Mouse (Mus musculus): ENCODE data around the gene Zfp712. TPM values are rescaled to one million over a fixed set of nuclear protein-coding genes. Genes with fewer than 3 reads are reported as not detected.

Gene Zfp712
- 1 to 10 TPM; 5.1 to 5.9 TPM for total RNA-seq (2021)
- long read RNA-seq, partial matches to known transcripts: 0 of 6 reads
- long read RNA-seq, other reads (novel, unspliced or antisense): 2 of 6 reads

GRCm38 (mm10) chr13:67060786-67061358 lies at the start of gene Zfp712:
TSS of gene Zfp712 (minus strand) at chr13:67061170.
- DNase-seq (ENCODE audit: low spot score in 2 of 2): peak; percentile 90 to 93

GRCm38 (mm10) chr13:67108821-67109206 lies 47.8 kb upstream of the Zfp712 start:
- DNase-seq (ENCODE audit: low spot score in 2 of 2): peak; percentile 12 to 27

- DNase-seq (ENCODE audit: low spot score in 2 of 2): peak; percentile 89 to 91
Measured at GRCm38 (mm10) chr13:67108194-67108820, 47.3 kb upstream of the Zfp712 start, which contains the start of gene Gm28557. TSS of gene Gm28557 (minus strand) at chr13:67108604.

GRCm38 (mm10) chr13:67107681-67108080 lies 46.7 kb upstream of the Zfp712 start:
- no peak for DNase-seq (ENCODE audit: low spot score in 2 of 2)

- no peak for DNase-seq (ENCODE audit: low spot score in 2 of 2)
Measured at GRCm38 (mm10) chr13:67097876-67098275, 36.9 kb upstream of the Zfp712 start, which contains the start of gene Zfp708. TSS of gene Zfp708 (minus strand) at chr13:67097976.

GRCm38 (mm10) chr13:67090154-67090553 lies 29.2 kb upstream of the Zfp712 start:
- no peak for DNase-seq (ENCODE audit: low spot score in 2 of 2)

- no peak for DNase-seq (ENCODE audit: low spot score in 2 of 2)
Measured at GRCm38 (mm10) chr13:67081946-67082345, 21.0 kb upstream of the Zfp712 start.

- DNase-seq (ENCODE audit: low spot score in 2 of 2): peak; percentile 56 to 67
Measured at GRCm38 (mm10) chr13:67081142-67081713, 20.3 kb upstream of the Zfp712 start.

- no peak for DNase-seq (ENCODE audit: low spot score in 2 of 2)
Measured at GRCm38 (mm10) chr13:67077244-67077643, 16.3 kb upstream of the Zfp712 start.

- DNase-seq (ENCODE audit: low spot score in 2 of 2): no peak
Measured at GRCm38 (mm10) chr13:67072786-67073185, 11.8 kb upstream of the Zfp712 start.

- DNase-seq (ENCODE audit: low spot score in 2 of 2): no peak
Measured at GRCm38 (mm10) chr13:67065386-67065785, 4.4 kb upstream of the Zfp712 start.

GRCm38 (mm10) chr13:67062427-67062826 lies 1.5 kb upstream of the Zfp712 start:
- DNase-seq (ENCODE audit: low spot score in 2 of 2): no peak

GRCm38 (mm10) chr13:67060161-67060785 lies 697 bp downstream of the Zfp712 start:
- DNase-seq (ENCODE audit: low spot score in 2 of 2): no peak

Other genes starting within 250 kb of the Zfp712 start
- gene Gm10767, start 156.3 kb downstream of the Zfp712 start, total RNA-seq (2021): 1 to 10 TPM; 2.4 to 3.0 TPM
- gene Zfp708, start 36.8 kb upstream of the Zfp712 start, total RNA-seq (2021): 1 to 10 TPM; 2.9 to 4.1 TPM
- gene Gm28557, start 47.4 kb upstream of the Zfp712 start, total RNA-seq (2021): 1 to 10 TPM; 1.6 to 1.7 TPM
- gene Rslcan18, start 55.1 kb upstream of the Zfp712 start, total RNA-seq (2021): under 1 TPM; 0.25 to 0.30 TPM
- 10 to 100 TPM in 1 of 2 experiments, 1 to 10 TPM in 1; 7.5 to 10.2 TPM for gene Zfp759, start 60.5 kb upstream of the Zfp712 start, total RNA-seq (2021)
- 1 to 10 TPM; 5.6 to 7.1 TPM for gene Rsl1, start 112.0 kb upstream of the Zfp712 start, total RNA-seq (2021)
- gene Zfp455, start 133.3 kb upstream of the Zfp712 start, total RNA-seq (2021): 1 to 10 TPM; 2.6 to 2.8 TPM
- gene Zfp458, start 217.3 kb upstream of the Zfp712 start, total RNA-seq (2021): 10 to 100 TPM; 18.3 to 21.5 TPM
- 1 to 10 TPM; 5.3 TPM for gene Zfp457, start 245.3 kb upstream of the Zfp712 start, total RNA-seq (2021)